Mouse (Mus musculus) stomach, embryonic 16.5 days (tissue): ENCODE measurements around the gene Nos3. TPM values are rescaled to one million over a fixed set of nuclear protein-coding genes. Genes with fewer than 3 reads are reported as not detected.

Experiments
- ATAC-seq: fragments of 200-750 bp; cut with Nextera tagmentation; 2 replicates; pipeline ENCODE4 v1.8.0; 2017; ENCODE audit warnings: moderate number of reproducible peaks, moderate TSS enrichment; ENCODE audit not compliant: insufficient read depth, low FRiP score
- H3K27ac ChIP-seq: fragments of 300-500 bp; sonication (generic); 2 replicates; pipeline ENCODE4 v1.5.1; 2014; ENCODE audit warnings: low read length
- H3K27me3 ChIP-seq: fragments of 300-500 bp; sonication (generic); 2 replicates; pipeline ENCODE4 v1.6.1; 2014; ENCODE audit warnings: low read length, control low read depth, mixed read lengths; ENCODE audit not compliant: control insufficient read depth, insufficient read depth
- H3K36me3 ChIP-seq: fragments of 300-500 bp; sonication (generic); 2 replicates; pipeline ENCODE4 v1.6.1; 2014; ENCODE audit warnings: low read length; ENCODE audit not compliant: control insufficient read depth, insufficient read depth
- H3K4me1 ChIP-seq: fragments of 300-500 bp; sonication (generic); 2 replicates; pipeline ENCODE4 v1.6.1; 2014; ENCODE audit warnings: low read length, control low read depth, mixed read lengths; ENCODE audit not compliant: control insufficient read depth, insufficient read depth
- H3K4me2 ChIP-seq: fragments of 300-500 bp; sonication (generic); 2 replicates; pipeline ENCODE4 v1.6.1; 2014; ENCODE audit warnings: low read depth, low read length, mixed read lengths
- H3K4me3 ChIP-seq: fragments of 300-500 bp; sonication (generic); replicated peaks from 2 replicates; pipeline ENCODE4 v1.5.1; 2014; ENCODE audit warnings: mild to moderate bottlenecking, low read length
- H3K9ac ChIP-seq: fragments of 300-500 bp; sonication (generic); 2 replicates; pipeline ENCODE4 v1.6.1; 2014; ENCODE audit warnings: low read length
- H3K9me3 ChIP-seq: fragments of 300-500 bp; sonication (generic); replicated peaks from 2 replicates; pipeline ENCODE4 v1.6.1; 2016; ENCODE audit warnings: low read length, control low read depth; ENCODE audit not compliant: control insufficient read depth
- WGBS: fragments of 180-500 bp; shearing (Covaris S2); extraction: QIAGEN DNeasy Blood & Tissue Kit; methylation state at CpG from one replicate; pipeline ENCODE4 v1.1.7; 2014; 5-methylcytosine and 5-hydroxymethylcytosine counted together
- polyA plus RNA-seq: library from polyadenylated mRNA; unstranded; fragments of >200 nt; fragmentation: Nextera tagmentation; extraction: Ambion mirVana; gene quantifications from 2 replicates; pipeline ENCODE4 v1.2.1, GENCODE M21; 2015

The Nos3 gene
- polyA plus RNA-seq, 1 experiment from 2014 or later, result 6.5 TPM

- H3K36me3 ChIP-seq, result no peaks in the 10 kb centered on the region
- no peak overlapping the region for H3K4me2 ChIP-seq
- peaks cover 33% of the 10 kb centered on the region for H3K4me1 ChIP-seq
- no peak overlapping the region for H3K4me3 ChIP-seq
- no peak for ATAC-seq
- H3K9ac ChIP-seq, result peak overlapping the region; percentile 29
- no peaks in the 10 kb centered on the region for H3K27me3 ChIP-seq
- WGBS, result 26% methylated on average over 8 of the region's 8 CpGs
- H3K27ac ChIP-seq, result no peak overlapping the region
- no peaks in the 10 kb centered on the region for H3K9me3 ChIP-seq
Measured at GRCm38 (mm10) chr5:24342966-24343365, 21.6 kb upstream of the Nos3 start.

GRCm38 (mm10) chr5:24343379-24343778 lies 21.2 kb upstream of the Nos3 start:
- Histone ChIP-seq H3K4me2 (no peak overlapping the region), H3K9ac (peak overlapping the region; percentile 29), H3K4me3 (no peak overlapping the region), H3K27me3 (no peaks in the 10 kb centered on the region), H3K27ac (no peak overlapping the region), H3K36me3 (no peaks in the 10 kb centered on the region), H3K9me3 (no peaks in the 10 kb centered on the region), H3K4me1 (peaks cover 35% of the 10 kb centered on the region)
- no peak; the same call in 1 of the 2 replicates for ATAC-seq

- Histone ChIP-seq H3K27ac (peak overlapping the region; percentile 84), H3K27me3 (no peaks in the 10 kb centered on the region), H3K9me3 (no peaks in the 10 kb centered on the region), H3K4me3 (no peak overlapping the region), H3K9ac (peak overlapping the region; percentile 51), H3K4me2 (peak overlapping the region; percentile 44), H3K4me1 (peaks cover 38% of the 10 kb centered on the region), H3K36me3 (no peaks in the 10 kb centered on the region)
- no peak for ATAC-seq
- WGBS, result 21% methylated on average over 2 of the region's 2 CpGs
Measured at GRCm38 (mm10) chr5:24343977-24344436, 20.6 kb upstream of the Nos3 start.

DNA sequence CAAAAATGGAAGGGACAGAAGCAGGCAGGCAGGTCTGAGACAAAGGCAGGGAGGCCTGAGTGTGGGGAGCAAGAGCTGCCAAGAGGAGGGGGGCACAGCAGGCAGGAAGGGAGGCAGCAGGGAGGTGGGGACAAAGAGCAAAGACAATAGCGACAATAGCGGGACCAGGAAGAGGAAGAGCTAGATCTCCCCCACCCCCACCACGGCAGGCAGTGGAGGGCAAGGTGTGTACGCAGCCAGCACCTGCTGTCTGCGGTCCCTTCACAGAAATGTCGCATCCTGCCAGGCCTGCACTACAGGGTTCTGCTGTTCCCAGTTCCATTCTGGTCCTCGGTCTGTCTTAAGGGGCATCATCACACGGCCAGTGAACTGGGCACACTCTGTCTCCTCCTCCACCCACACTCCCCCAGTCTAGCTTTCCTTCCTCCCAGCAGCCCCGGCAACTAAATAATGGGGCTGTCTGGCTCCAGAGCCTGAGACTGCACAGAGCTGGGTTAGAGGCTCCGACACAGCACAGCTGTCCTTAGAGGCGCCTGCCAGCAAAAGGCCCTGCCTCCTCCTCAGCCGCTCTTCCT lies 20.0 kb upstream of the Nos3 start:
- no peaks in the 10 kb centered on the region for H3K9me3 ChIP-seq
- peaks cover 43% of the 10 kb centered on the region for H3K4me1 ChIP-seq
- peak overlapping the region; percentile 44 for H3K4me2 ChIP-seq
- ATAC-seq, result peak; percentile 83
- H3K36me3 ChIP-seq, result no peaks in the 10 kb centered on the region
- 10% methylated on average over 12 of the region's 12 CpGs for WGBS
- no peak overlapping the region; the same call in 1 of the 2 replicates for H3K4me3 ChIP-seq
- H3K27me3 ChIP-seq, result no peaks in the 10 kb centered on the region
- H3K9ac ChIP-seq, result peak overlapping the region; percentile 51
- H3K27ac ChIP-seq, result peak overlapping the region; percentile 84

GRCm38 (mm10) chr5:24346313-24346712 lies 18.3 kb upstream of the Nos3 start:
- Histone ChIP-seq H3K36me3 (no peaks in the 10 kb centered on the region), H3K27me3 (peaks cover 5% of the 10 kb centered on the region; the same call in 1 of the 2 replicates), H3K4me1 (peaks cover 53% of the 10 kb centered on the region), H3K9me3 (no peaks in the 10 kb centered on the region), H3K27ac (no peak overlapping the region), H3K9ac (no peak overlapping the region), H3K4me3 (no peak overlapping the region), H3K4me2 (no peak overlapping the region)
- 79% methylated on average over 7 of the region's 7 CpGs for WGBS
- ATAC-seq, result no peak

GRCm38 (mm10) chr5:24347186-24347875 lies 17.3 kb upstream of the Nos3 start:
- Histone ChIP-seq H3K4me2 (peak overlapping the region; percentile 97; the same call in 1 of the 2 replicates), H3K9me3 (no peaks in the 10 kb centered on the region), H3K27ac (0 out of 2 replicates have a peak overlapping the region, but pooled peaks have one; percentile 15), H3K9ac (no peak overlapping the region), H3K36me3 (no peaks in the 10 kb centered on the region), H3K4me1 (peaks cover 59% of the 10 kb centered on the region), H3K4me3 (no peak overlapping the region), H3K27me3 (peaks cover 6% of the 10 kb centered on the region; the same call in 1 of the 2 replicates)
- 31% methylated on average over 7 of the region's 7 CpGs for WGBS
- ATAC-seq, result no peak

DNA sequence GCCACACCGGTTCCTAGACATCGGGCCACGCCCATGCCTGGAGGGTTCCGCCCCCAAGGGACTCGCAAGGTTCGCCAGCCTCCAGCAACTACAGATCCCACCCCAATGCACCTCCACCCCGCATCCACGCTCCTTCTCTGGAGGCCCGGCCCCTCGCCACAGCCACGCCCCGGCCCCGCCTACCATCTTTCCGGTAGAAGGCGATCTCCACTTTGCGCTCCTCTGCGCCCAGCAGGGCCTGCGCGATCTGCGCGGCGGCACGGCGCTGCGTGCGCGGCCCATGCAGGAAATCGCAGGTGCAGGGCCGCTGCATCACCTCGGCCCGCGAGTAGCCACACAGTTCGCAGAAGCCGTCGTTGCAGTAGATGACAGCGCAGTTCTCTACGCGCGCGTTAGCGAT lies 16.5 kb upstream of the Nos3 start:
- H3K9ac ChIP-seq, result peak overlapping the region; percentile 61
- peak; percentile 39 for ATAC-seq
- no peaks in the 10 kb centered on the region for H3K36me3 ChIP-seq
- peaks cover 9% of the 10 kb centered on the region; the same call in 1 of the 2 replicates for H3K27me3 ChIP-seq
- no peaks in the 10 kb centered on the region for H3K9me3 ChIP-seq
- H3K4me1 ChIP-seq, result peaks cover 59% of the 10 kb centered on the region
- H3K27ac ChIP-seq, result peak overlapping the region; percentile 51; the same call in 1 of the 2 replicates
- H3K4me3 ChIP-seq, result peak overlapping the region; percentile 49
- peak overlapping the region; percentile 97 for H3K4me2 ChIP-seq
- WGBS, result under 1% methylated on average over 41 of the region's 41 CpGs

DNA sequence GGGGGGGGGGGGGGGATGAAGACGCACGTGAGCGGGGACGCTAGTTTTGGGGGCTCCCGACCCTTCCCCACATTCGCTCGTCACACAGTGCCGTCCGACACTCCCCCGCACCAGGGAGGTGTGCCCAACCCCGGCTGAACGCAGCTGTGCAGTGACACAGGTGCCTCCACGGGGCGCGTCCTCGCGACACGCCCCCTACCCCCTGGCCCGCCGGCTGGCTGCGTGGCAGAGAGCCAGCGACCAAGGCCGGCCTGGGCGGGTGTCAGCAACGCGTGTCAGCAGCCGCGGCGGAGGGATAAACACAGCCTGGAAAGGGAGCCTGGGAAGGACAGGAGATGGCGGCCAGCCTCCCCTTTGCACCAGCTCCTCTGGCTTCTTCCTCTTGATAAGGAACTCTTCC lies 16.1 kb upstream of the Nos3 start:
- peak overlapping the region; percentile 51 for H3K27ac ChIP-seq
- H3K36me3 ChIP-seq, result no peaks in the 10 kb centered on the region
- H3K4me2 ChIP-seq, result peak overlapping the region; percentile 97
- peaks cover 59% of the 10 kb centered on the region for H3K4me1 ChIP-seq
- peak overlapping the region; percentile 49 for H3K4me3 ChIP-seq
- no peaks in the 10 kb centered on the region for H3K9me3 ChIP-seq
- ATAC-seq, result no peak
- peaks cover 9% of the 10 kb centered on the region; the same call in 1 of the 2 replicates for H3K27me3 ChIP-seq
- peak overlapping the region; percentile 61 for H3K9ac ChIP-seq
- under 1% methylated on average over 30 of the region's 30 CpGs for WGBS

- peak overlapping the region; percentile 94 for H3K4me2 ChIP-seq
- whole genome bisulfite sequencing, result 46% methylated on average over 3 of the region's 3 CpGs
- H3K9ac ChIP-seq, result peak overlapping the region; percentile 88; the same call in 1 of the 2 replicates
- no peak for ATAC-seq
- peak overlapping the region; percentile 70 for H3K4me3 ChIP-seq
- peaks cover 9% of the 10 kb centered on the region; the same call in 1 of the 2 replicates for H3K27me3 ChIP-seq
- peaks cover 50% of the 10 kb centered on the region for H3K4me1 ChIP-seq
- H3K27ac ChIP-seq, result no peak overlapping the region
- no peaks in the 10 kb centered on the region for H3K36me3 ChIP-seq
- H3K9me3 ChIP-seq, result no peaks in the 10 kb centered on the region
Measured at GRCm38 (mm10) chr5:24350073-24350472, 14.5 kb upstream of the Nos3 start.
